Mouse (Mus musculus) adrenal gland, postnatal 25 days (tissue): ENCODE results near the gene Gpd2. TPM values are rescaled to one million over a fixed set of nuclear protein-coding genes. Genes with fewer than 3 reads are reported as not detected.

Source experiments
- DNase-seq: peaks from one replicate; pipeline ENCODE4 v3.0.0; 2021; ENCODE audit warnings: mixed read lengths
- long read RNA-seq: library from polyadenylated mRNA; stranded (forward); transcript quantifications from one replicate; pipeline ENCODE4 v2.0.0, GENCODE M21; 2021
- total RNA-seq: library from RNA; stranded (reverse); gene quantifications from 2 replicates; pipeline ENCODE4 v1.2.3, GENCODE M21; 2021

The Gpd2 gene
- 72.0 and 94.8 TPM in 2 replicates for total RNA-seq
- long read RNA-seq, full-length matches to known transcripts: 235 of 263 reads
- long read RNA-seq, partial matches to known transcripts: 14 of 263 reads
- long read RNA-seq, other reads (novel, unspliced or antisense): 14 of 263 reads

- no peak for DNase-seq
Measured at GRCm38 (mm10) chr2:57237475-57237919, at the start of gene Gpd2. Gene Gpd2, plus strand, starts transcription at chr2:57237635.

GRCm38 (mm10) chr2:57188237-57188636, 49.2 kb upstream of the Gpd2 start:
- DNase-seq: no peak

GRCm38 (mm10) chr2:57190884-57191283, 46.6 kb upstream of the Gpd2 start:
- DNase-seq: no peak

GRCm38 (mm10) chr2:57199046-57199445, 38.4 kb upstream of the Gpd2 start:
- no peak for DNase-seq

GRCm38 (mm10) chr2:57208472-57209083, 28.9 kb upstream of the Gpd2 start:
- DNase-seq: no peak

GRCm38 (mm10) chr2:57211049-57212001, 26.1 kb upstream of the Gpd2 start:
- no peak for DNase-seq

- DNase-seq: no peak
Measured at GRCm38 (mm10) chr2:57213364-57213763, 24.1 kb upstream of the Gpd2 start.

- no peak for DNase-seq
Measured at GRCm38 (mm10) chr2:57223288-57224026, 14.0 kb upstream of the Gpd2 start.

- DNase-seq: no peak
Measured at GRCm38 (mm10) chr2:57225236-57225635, 12.2 kb upstream of the Gpd2 start.

GRCm38 (mm10) chr2:57227425-57227824, 10.0 kb upstream of the Gpd2 start:
- no peak for DNase-seq

GRCm38 (mm10) chr2:57229647-57230240, 7.7 kb upstream of the Gpd2 start:
- no peak for DNase-seq

GRCm38 (mm10) chr2:57231432-57231831, 6.0 kb upstream of the Gpd2 start:
- DNase-seq: no peak

- DNase-seq: no peak
Measured at GRCm38 (mm10) chr2:57232328-57232727, 5.1 kb upstream of the Gpd2 start.

- no peak for DNase-seq
Measured at GRCm38 (mm10) chr2:57236246-57236645, 1.2 kb upstream of the Gpd2 start.

- no peak for DNase-seq
Measured at GRCm38 (mm10) chr2:57237026-57237425, 409 bp upstream of the Gpd2 start.

GRCm38 (mm10) chr2:57237920-57238613, 632 bp downstream of the Gpd2 start:
- peak; percentile 93 for DNase-seq

- DNase-seq: no peak
Measured at GRCm38 (mm10) chr2:57238614-57239165, 1.3 kb downstream of the Gpd2 start.

GRCm38 (mm10) chr2:57239356-57239755, 1.9 kb downstream of the Gpd2 start:
- DNase-seq: no peak

- no peak for DNase-seq
Measured at GRCm38 (mm10) chr2:57243987-57244386, 6.6 kb downstream of the Gpd2 start.

GRCm38 (mm10) chr2:57245721-57246328, 8.4 kb downstream of the Gpd2 start:
- no peak for DNase-seq

- no peak for DNase-seq
Measured at GRCm38 (mm10) chr2:57250113-57250512, 12.7 kb downstream of the Gpd2 start.
